ENCODE assay signal across 8 mouse cellular contexts in genomic region chr10:80189999-80190398, GRCm38 (mm10). TPM values are rescaled to one million over a fixed set of nuclear protein-coding genes. Genes with fewer than 3 reads are reported as not detected.
A peak's percentile ranks its signal among the peaks of the same experiment; 100 is the strongest.
DNase-seq lines count a peak whose midpoint lies in the region; ATAC-seq and TF ChIP-seq lines count a peak whose summit lies in the region.

No protein-coding gene starts in this region.

- peaks cover 38% of the 10 kb centered on the region for H3K36me3 ChIP-seq in forebrain, embryonic 10.5 days (replicated peaks)
- H3K36me3 ChIP-seq in limb, embryonic 13.5 days = peaks cover 28% of the 10 kb centered on the region

- H3K4me1 ChIP-seq in forebrain, embryonic 10.5 days = peaks cover 81% of the 10 kb centered on the region
- peaks cover 25% of the 10 kb centered on the region for H3K4me1 ChIP-seq in limb, embryonic 13.5 days

- DNase-seq in layer of hippocampus, adult 2 months (ENCODE audit: low spot score in 2 of 2) = no peak
- DNase-seq in layer of hippocampus, adult 18-20 months (ENCODE audit: low spot score in 2 of 2) = no peak
- DNase-seq in forebrain, embryonic 10.5 days (ENCODE audit: extremely low spot score, low spot score) = no peak
- DNase-seq in retina, postnatal 1 day = peak; percentile 76
- no peak for DNase-seq in frontal cortex, postnatal 25 days (ENCODE audit: low spot score in 2 of 2)
- DNase-seq in kidney, adult 9 months = no peak

- ATAC-seq in limb, embryonic 13.5 days (ENCODE audit: low FRiP score, low read depth) = no peak
- no peak for ATAC-seq in CD4-positive, CD25-positive, alpha-beta regulatory T cell, adult 4 months

- peak overlapping the region; percentile 54 for H3K4me3 ChIP-seq in layer of hippocampus, adult 2 months
- H3K4me3 ChIP-seq in forebrain, embryonic 10.5 days = peak overlapping the region; percentile 57
- H3K4me3 ChIP-seq in limb, embryonic 13.5 days = peak overlapping the region; percentile 48

- peak overlapping the region; percentile 92 for H3K27ac ChIP-seq in layer of hippocampus, adult 2 months
- peak overlapping the region; percentile 89 for H3K27ac ChIP-seq in forebrain, embryonic 10.5 days
- no peak overlapping the region for H3K27ac ChIP-seq in limb, embryonic 13.5 days

- TF ChIP-seq CTCF in layer of hippocampus, adult 2 months (conservative IDR thresholded peaks at IDR 0.05) = no peak

- 3% methylated on average over 21 of the region's 21 CpGs for WGBS in forebrain, embryonic 10.5 days
- 8% methylated on average over 21 of the region's 21 CpGs for WGBS in limb, embryonic 13.5 days

- H3K4me2 ChIP-seq in limb, embryonic 13.5 days (replicated peaks) = peak overlapping the region; percentile 72

- peak overlapping the region; percentile 68 for H3K9ac ChIP-seq in limb, embryonic 13.5 days

- no peaks in the 10 kb centered on the region for H3K9me3 ChIP-seq in forebrain, embryonic 10.5 days
- no peaks in the 10 kb centered on the region for H3K9me3 ChIP-seq in limb, embryonic 13.5 days

- H3K27me3 ChIP-seq in forebrain, embryonic 10.5 days (ENCODE audit: poor library complexity, severe bottlenecking) = peaks cover 95% of the 10 kb centered on the region
- H3K27me3 ChIP-seq in limb, embryonic 13.5 days = peaks cover 50% of the 10 kb centered on the region

RNA-seq across cellular contexts. Expression of gene Efna2, which starts 10.7 kb away (rescaled TPM):
- total RNA-seq in layer of hippocampus, adult 2 months (2021) = 1 to 10 TPM; 7.1 to 9.7 TPM
- total RNA-seq in layer of hippocampus, adult 18-20 months (2021) = 10 to 100 TPM in 1 of 2 experiments, 1 to 10 TPM in 1; 8.9 to 10.1 TPM
- 23.2 and 24.2 TPM in 2 replicates for polyA plus RNA-seq in forebrain, embryonic 10.5 days (2016; fragmentation: Nextera tagmentation; extraction: Ambion mirVana)
- polyA plus RNA-seq in limb, embryonic 13.5 days (2015; fragmentation: Nextera tagmentation; extraction: Ambion mirVana) = 39.5 and 40.4 TPM in 2 replicates
- polyA plus RNA-seq in CD4-positive, CD25-positive, alpha-beta regulatory T cell, adult 4 months (2017; shearing (Covaris generic)) = under 1 TPM in 1 of 2 experiments, not detected in 1; 0.28 TPM

RNA-seq across cellular contexts. Expression of gene 1600002K03Rik, which starts 17.3 kb away (rescaled TPM):
- total RNA-seq in layer of hippocampus, adult 2 months (2021) = 1 to 10 TPM; 7.0 to 7.4 TPM
- 1 to 10 TPM; 6.4 to 6.5 TPM for total RNA-seq in layer of hippocampus, adult 18-20 months (2021)
- 9.8 and 10.7 TPM in 2 replicates for polyA plus RNA-seq in forebrain, embryonic 10.5 days (2016; fragmentation: Nextera tagmentation; extraction: Ambion mirVana)
- 9.7 and 11.0 TPM in 2 replicates for polyA plus RNA-seq in limb, embryonic 13.5 days (2015; fragmentation: Nextera tagmentation; extraction: Ambion mirVana)
- polyA plus RNA-seq in CD4-positive, CD25-positive, alpha-beta regulatory T cell, adult 4 months (2017; shearing (Covaris generic)) = 10 to 100 TPM; 21.6 to 23.5 TPM

RNA-seq across cellular contexts. Expression of gene Cirbp, which starts 24.2 kb away (rescaled TPM):
- total RNA-seq in layer of hippocampus, adult 2 months (2021) = 100 to 1,000 TPM in 1 of 2 experiments, 10 to 100 TPM in 1; 88.3 to 103 TPM
- total RNA-seq in layer of hippocampus, adult 18-20 months (2021) = 10 to 100 TPM; 60.7 to 76.4 TPM
- 90.9 and 116 TPM in 2 replicates for polyA plus RNA-seq in forebrain, embryonic 10.5 days (2016; fragmentation: Nextera tagmentation; extraction: Ambion mirVana)
- 149 and 194 TPM in 2 replicates for polyA plus RNA-seq in limb, embryonic 13.5 days (2015; fragmentation: Nextera tagmentation; extraction: Ambion mirVana)
- polyA plus RNA-seq in CD4-positive, CD25-positive, alpha-beta regulatory T cell, adult 4 months (2017; shearing (Covaris generic)) = 100 to 1,000 TPM; 124 to 272 TPM

RNA-seq across cellular contexts. Expression of gene Mum1, which starts 36.2 kb away (rescaled TPM):
- total RNA-seq in layer of hippocampus, adult 2 months (2021) = 10 to 100 TPM; 41.4 to 49.6 TPM
- total RNA-seq in layer of hippocampus, adult 18-20 months (2021) = 10 to 100 TPM; 37.4 to 45.1 TPM
- 89.4 and 98.3 TPM in 2 replicates for polyA plus RNA-seq in forebrain, embryonic 10.5 days (2016; fragmentation: Nextera tagmentation; extraction: Ambion mirVana)
- 94.7 and 96.9 TPM in 2 replicates for polyA plus RNA-seq in limb, embryonic 13.5 days (2015; fragmentation: Nextera tagmentation; extraction: Ambion mirVana)
- 10 to 100 TPM; 73.3 to 96.9 TPM for polyA plus RNA-seq in CD4-positive, CD25-positive, alpha-beta regulatory T cell, adult 4 months (2017; shearing (Covaris generic))

RNA-seq across cellular contexts. Expression of gene Midn, which starts 41.9 kb away (rescaled TPM):
- 10 to 100 TPM; 53.1 to 54.5 TPM for total RNA-seq in layer of hippocampus, adult 2 months (2021)
- total RNA-seq in layer of hippocampus, adult 18-20 months (2021) = 10 to 100 TPM; 59.4 to 68.4 TPM
- 19.1 and 19.8 TPM in 2 replicates for polyA plus RNA-seq in forebrain, embryonic 10.5 days (2016; fragmentation: Nextera tagmentation; extraction: Ambion mirVana)
- polyA plus RNA-seq in limb, embryonic 13.5 days (2015; fragmentation: Nextera tagmentation; extraction: Ambion mirVana) = 22.9 and 23.2 TPM in 2 replicates
- polyA plus RNA-seq in CD4-positive, CD25-positive, alpha-beta regulatory T cell, adult 4 months (2017; shearing (Covaris generic)) = 1 to 10 TPM; 4.6 to 8.2 TPM

Comparison
In these comparisons a context has a peak if more than half of its experiments do, and no peak if none do; other contexts are left out.
1. RNA of gene Efna2, which starts 10.7 kb away (polyA plus RNA-seq): 39.5 to 40.4 TPM in limb, embryonic 13.5 days and 23.2 to 24.2 TPM in forebrain, embryonic 10.5 days; 0.28 TPM in CD4-positive, CD25-positive, alpha-beta regulatory T cell, adult 4 months; every median in the first group is over 10 times any median in the second.
2. Peak in every context shown above with its lines, with median percentiles within 50 percentile points of each other: H3K4me3 ChIP-seq.